Mouse (Mus musculus) embryonic fibroblast, embryonic 13.5 days (primary cell): ENCODE results near the gene Babam2.

ENCODE experiments used
- CTCF ChIP-seq: IDR thresholded peaks from 2 replicates; pipeline ENCODE4 v1.5.1; 2011; ENCODE audit warnings: mild to moderate bottlenecking, control low read depth, low read length, moderate library complexity, borderline replicate concordance; ENCODE audit not compliant: insufficient read depth
- POLR2A ChIP-seq: IDR thresholded peaks from 2 replicates; pipeline ENCODE4 v1.6.1; 2011; ENCODE audit warnings: low read depth, mild to moderate bottlenecking, control low read depth, low read length, moderate library complexity

- TF ChIP-seq CTCF, result no peak
- no peak for TF ChIP-seq POLR2A
These were observed 149.5 kb downstream of the Babam2 start for GRCm38 (mm10) chr5:31846971-31847370.
